Mouse (Mus musculus): Measurements from ENCODE around the gene Ano6. TPM values are rescaled to one million over a fixed set of nuclear protein-coding genes. Genes with fewer than 3 reads are reported as not detected.

The Ano6 gene
- polyA plus RNA-seq, 1 experiment = 24.4 TPM

GRCm38 (mm10) chr15:95897653-95898052 lies 107.0 kb downstream of the Ano6 start:
- Histone ChIP-seq H3K4me3 (replicated peaks; ENCODE audit: control insufficient read depth, low read depth, low read length) (no peak overlapping the region), H3K4me1 (ENCODE audit: control insufficient read depth, insufficient read depth, low read length) (no peaks in the 10 kb centered on the region; the same call in 1 of the 2 replicates), H3K27ac (ENCODE audit: control insufficient read depth, insufficient read depth, low read depth, low read length, poor library complexity) (no peak overlapping the region)
- 87% methylated on average over 12 of the region's 12 CpGs for WGBS
- TF ChIP-seq CTCF (IDR thresholded peaks at IDR 0.05; ENCODE audit: control insufficient read depth, insufficient read depth, low read length) = no peak
- TF ChIP-seq POLR2A (IDR thresholded peaks at IDR 0.05; ENCODE audit: borderline replicate concordance, control insufficient read depth, low read depth, low read length) = no peak

DNA sequence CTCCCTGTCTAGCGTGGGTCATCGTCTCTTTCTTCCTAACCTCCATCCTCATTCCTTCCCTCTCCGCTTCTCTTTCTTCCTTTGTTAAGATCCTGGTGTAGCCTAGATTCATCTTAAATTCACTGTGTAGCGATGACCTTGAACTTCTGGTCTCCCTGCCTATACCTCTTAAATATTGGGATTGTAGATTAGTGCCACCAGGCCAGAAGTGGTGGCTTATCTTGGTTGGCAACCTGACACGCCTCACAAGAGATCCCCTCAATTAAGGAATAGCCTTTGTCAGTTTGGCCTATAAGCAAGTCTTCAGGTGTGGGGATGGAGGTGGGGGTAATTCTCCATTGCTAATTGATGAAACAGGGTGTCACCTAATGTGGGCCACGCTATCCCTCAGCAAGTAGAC lies 107.8 kb downstream of the Ano6 start:
- 88% methylated on average over 6 of the region's 6 CpGs for WGBS
- no peak for TF ChIP-seq POLR2A (IDR thresholded peaks at IDR 0.05; ENCODE audit: borderline replicate concordance, control insufficient read depth, low read depth, low read length)
- no peak for TF ChIP-seq CTCF (IDR thresholded peaks at IDR 0.05; ENCODE audit: control insufficient read depth, insufficient read depth, low read length)
- Histone ChIP-seq H3K4me1 (ENCODE audit: control insufficient read depth, insufficient read depth, low read length) (no peaks in the 10 kb centered on the region; the same call in 1 of the 2 replicates), H3K4me3 (replicated peaks; ENCODE audit: control insufficient read depth, low read depth, low read length) (no peak overlapping the region), H3K27ac (ENCODE audit: control insufficient read depth, insufficient read depth, low read depth, low read length, poor library complexity) (no peak overlapping the region)

DNA sequence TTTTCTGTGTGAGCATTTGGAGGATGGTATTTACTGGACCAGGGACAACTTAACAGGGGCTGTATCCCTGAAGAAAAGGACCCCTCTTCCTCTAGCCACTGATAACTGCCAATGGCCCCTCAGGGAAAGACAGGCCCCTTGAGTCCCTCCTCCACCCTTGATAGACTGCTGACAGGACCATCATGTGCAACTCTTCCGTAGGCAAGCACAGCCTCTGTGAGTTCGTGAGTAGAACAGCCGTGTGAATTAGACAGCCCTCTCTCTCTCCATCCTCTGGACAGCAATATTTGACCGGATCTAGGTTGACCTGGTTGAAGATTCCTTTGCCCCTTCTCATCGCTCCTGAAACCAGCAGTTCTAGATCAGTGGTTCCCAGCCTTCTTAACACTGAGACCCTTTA lies 111.8 kb downstream of the Ano6 start:
- Histone ChIP-seq H3K27ac (ENCODE audit: control insufficient read depth, insufficient read depth, low read depth, low read length, poor library complexity) (no peak overlapping the region), H3K4me1 (ENCODE audit: control insufficient read depth, insufficient read depth, low read length) (peaks cover 8% of the 10 kb centered on the region), H3K4me3 (replicated peaks; ENCODE audit: control insufficient read depth, low read depth, low read length) (no peak overlapping the region)
- 73% methylated on average over 5 of the region's 5 CpGs for WGBS
- no peak for TF ChIP-seq CTCF (IDR thresholded peaks at IDR 0.05; ENCODE audit: control insufficient read depth, insufficient read depth, low read length)
- TF ChIP-seq POLR2A (IDR thresholded peaks at IDR 0.05; ENCODE audit: borderline replicate concordance, control insufficient read depth, low read depth, low read length) = no peak

- Histone ChIP-seq H3K27ac (ENCODE audit: control insufficient read depth, insufficient read depth, low read depth, low read length, poor library complexity) (no peak overlapping the region), H3K4me3 (replicated peaks; ENCODE audit: control insufficient read depth, low read depth, low read length) (no peak overlapping the region), H3K4me1 (ENCODE audit: control insufficient read depth, insufficient read depth, low read length) (peaks cover 13% of the 10 kb centered on the region)
- WGBS = 83% methylated on average over 14 of the region's 14 CpGs
- TF ChIP-seq POLR2A (IDR thresholded peaks at IDR 0.05; ENCODE audit: borderline replicate concordance, control insufficient read depth, low read depth, low read length) = no peak
- no peak for TF ChIP-seq CTCF (IDR thresholded peaks at IDR 0.05; ENCODE audit: control insufficient read depth, insufficient read depth, low read length)
Observed at GRCm38 (mm10) chr15:95904247-95904646, 113.6 kb downstream of the Ano6 start.

GRCm38 (mm10) chr15:95906017-95906749 lies 115.5 kb downstream of the Ano6 start:
- Histone ChIP-seq H3K27ac (ENCODE audit: control insufficient read depth, insufficient read depth, low read depth, low read length, poor library complexity) (peak overlapping the region; percentile 81), H3K4me3 (replicated peaks; ENCODE audit: control insufficient read depth, low read depth, low read length) (no peak overlapping the region), H3K4me1 (ENCODE audit: control insufficient read depth, insufficient read depth, low read length) (peaks cover 13% of the 10 kb centered on the region)
- TF ChIP-seq CTCF (IDR thresholded peaks at IDR 0.05; ENCODE audit: control insufficient read depth, insufficient read depth, low read length) (no peak), POLR2A (IDR thresholded peaks at IDR 0.05; ENCODE audit: borderline replicate concordance, control insufficient read depth, low read depth, low read length) (no peak)
- 19% methylated on average over 7 of the region's 7 CpGs for WGBS

DNA sequence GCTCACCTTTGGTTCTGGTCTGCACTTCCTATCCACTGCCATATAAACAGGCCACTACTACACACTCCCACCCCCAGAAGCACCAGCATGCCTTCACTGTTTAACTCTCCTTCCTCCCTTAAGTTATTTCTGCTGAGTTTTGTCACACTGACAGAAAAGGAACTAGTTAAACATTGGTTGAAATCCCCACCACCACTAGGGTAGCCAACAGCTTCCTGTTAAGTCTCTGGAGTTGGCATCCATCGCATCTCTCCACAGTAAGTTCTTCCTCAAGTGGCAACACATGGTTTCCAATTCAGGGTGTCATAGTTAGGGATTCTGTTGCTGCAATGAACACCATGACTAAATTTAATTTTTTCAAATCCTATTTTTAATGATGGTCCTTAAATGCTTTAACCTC lies 116.2 kb downstream of the Ano6 start:
- H3K27ac ChIP-seq (ENCODE audit: control insufficient read depth, insufficient read depth, low read depth, low read length, poor library complexity) = peak overlapping the region; percentile 81

DNA sequence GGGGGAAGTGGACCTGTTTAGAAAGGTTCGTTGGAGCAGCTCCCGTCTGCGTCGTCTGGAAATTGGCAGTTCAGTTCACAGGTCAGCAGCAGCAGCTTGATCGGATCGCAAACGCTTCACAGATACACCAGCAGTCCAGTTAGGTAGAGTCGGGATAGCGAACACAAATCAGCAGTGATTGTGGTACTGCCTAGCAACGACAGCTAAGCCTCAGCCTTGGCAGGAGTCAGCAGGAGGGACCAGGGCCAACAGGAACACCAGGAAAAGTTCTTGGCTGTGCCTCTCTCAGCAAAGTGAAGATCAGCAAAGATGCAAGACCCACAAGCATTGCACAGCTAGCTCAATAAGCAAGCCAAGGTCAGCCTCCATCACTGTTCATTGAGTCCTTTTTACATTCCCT lies 116.7 kb downstream of the Ano6 start:
- Histone ChIP-seq H3K4me1 (ENCODE audit: control insufficient read depth, insufficient read depth, low read length) (peaks cover 13% of the 10 kb centered on the region), H3K4me3 (replicated peaks; ENCODE audit: control insufficient read depth, low read depth, low read length) (no peak overlapping the region), H3K27ac (ENCODE audit: control insufficient read depth, insufficient read depth, low read depth, low read length, poor library complexity) (no peak overlapping the region)
- TF ChIP-seq CTCF (IDR thresholded peaks at IDR 0.05; ENCODE audit: control insufficient read depth, insufficient read depth, low read length) (no peak), POLR2A (IDR thresholded peaks at IDR 0.05; ENCODE audit: borderline replicate concordance, control insufficient read depth, low read depth, low read length) (no peak)
- 88% methylated on average over 10 of the region's 10 CpGs for WGBS

More for the DNA sequence above, 116.2 kb downstream of the Ano6 start:
- no peak overlapping the region for H3K4me3 ChIP-seq (replicated peaks; ENCODE audit: control insufficient read depth, low read depth, low read length)
- peaks cover 13% of the 10 kb centered on the region for H3K4me1 ChIP-seq (ENCODE audit: control insufficient read depth, insufficient read depth, low read length)
- 24% methylated on average over 1 of the region's 1 CpGs for WGBS
- no peak for TF ChIP-seq POLR2A (IDR thresholded peaks at IDR 0.05; ENCODE audit: borderline replicate concordance, control insufficient read depth, low read depth, low read length)
- no peak for TF ChIP-seq CTCF (IDR thresholded peaks at IDR 0.05; ENCODE audit: control insufficient read depth, insufficient read depth, low read length)

GRCm38 (mm10) chr15:95907909-95908308 lies 117.3 kb downstream of the Ano6 start:
- no peak for TF ChIP-seq CTCF (IDR thresholded peaks at IDR 0.05; ENCODE audit: control insufficient read depth, insufficient read depth, low read length)
- no peak for TF ChIP-seq POLR2A (IDR thresholded peaks at IDR 0.05; ENCODE audit: borderline replicate concordance, control insufficient read depth, low read depth, low read length)
- Histone ChIP-seq H3K4me3 (replicated peaks; ENCODE audit: control insufficient read depth, low read depth, low read length) (no peak overlapping the region), H3K27ac (ENCODE audit: control insufficient read depth, insufficient read depth, low read depth, low read length, poor library complexity) (no peak overlapping the region), H3K4me1 (ENCODE audit: control insufficient read depth, insufficient read depth, low read length) (peaks cover 13% of the 10 kb centered on the region)
- WGBS = 45% methylated on average over 1 of the region's 1 CpGs

Measured in bone marrow, adult 2 months (tissue).